Mouse (Mus musculus) gonadal fat pad, adult 2 months (tissue): Measurements from ENCODE around the gene Hmgb4. TPM values are rescaled to one million over a fixed set of nuclear protein-coding genes. Genes with fewer than 3 reads are reported as not detected.

Experiments used
- DNase-seq: peaks from one replicate; pipeline ENCODE4 v3.0.0-alpha.2; 2012; ENCODE audit warnings: low read depth
- polyA plus RNA-seq: library from polyadenylated mRNA; depleted of rRNA; stranded (reverse); fragments of >200 nt; gene quantifications from 2 replicates; pipeline ENCODE4 v1.2.3, GENCODE M21; 2012

Hmgb4 gene
- polyA plus RNA-seq, 1 experiment = 0.49 TPM

- DNase-seq = no peak
Observed at GRCm38 (mm10) chr4:128224453-128224852, 36.3 kb downstream of the Hmgb4 start.

GRCm38 (mm10) chr4:128217991-128218595, 42.7 kb downstream of the Hmgb4 start:
- DNase-seq = no peak
